Mouse (Mus musculus) brain, adult 2 months (tissue): ENCODE data around the gene Adgrl3.
"Not testable (repeated sequence)": the region's sequence is repeated elsewhere in the genome, so short reads cannot be mapped to it uniquely, and the experiment has no call there.

Source experiments
- DNase-seq: peaks from one replicate; pipeline ENCODE4 v3.0.0; 2011; ENCODE audit warnings: low read depth, low spot score

Gene Adgrl3

DNA sequence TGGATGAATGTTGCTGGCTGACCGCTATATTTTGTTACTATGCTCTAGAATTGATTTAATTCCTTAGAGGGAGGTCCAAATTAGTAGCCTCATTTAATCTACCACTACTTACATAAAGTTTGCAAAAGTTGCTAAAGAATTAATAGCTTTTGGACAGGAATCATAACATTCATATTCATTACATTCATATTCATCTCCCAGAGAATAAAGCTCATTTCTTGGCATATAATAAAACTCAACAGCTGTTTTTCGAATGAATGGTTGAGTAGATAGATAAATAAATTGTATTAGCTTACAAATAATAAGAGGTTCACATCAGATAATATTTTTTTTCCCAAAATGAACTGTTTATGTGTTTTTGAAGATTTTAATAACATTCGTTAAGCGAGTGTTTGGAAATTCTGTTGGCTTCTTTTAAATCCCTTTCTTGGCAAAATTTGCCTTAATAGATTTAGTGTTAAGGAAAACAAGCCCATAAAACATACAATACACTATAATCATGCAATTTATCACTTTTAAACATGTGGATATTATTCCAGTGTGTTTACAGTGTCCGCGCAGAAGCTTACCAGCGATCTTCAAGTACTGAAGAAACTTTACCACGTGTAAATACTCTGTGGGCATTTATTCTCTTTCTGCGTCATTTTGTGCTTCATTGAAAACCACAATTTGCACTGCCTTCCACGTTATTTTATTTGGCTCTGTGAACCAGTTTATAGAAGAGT lies 350.4 kb downstream of the Adgrl3 start:
- no peak for DNase-seq

DNA sequence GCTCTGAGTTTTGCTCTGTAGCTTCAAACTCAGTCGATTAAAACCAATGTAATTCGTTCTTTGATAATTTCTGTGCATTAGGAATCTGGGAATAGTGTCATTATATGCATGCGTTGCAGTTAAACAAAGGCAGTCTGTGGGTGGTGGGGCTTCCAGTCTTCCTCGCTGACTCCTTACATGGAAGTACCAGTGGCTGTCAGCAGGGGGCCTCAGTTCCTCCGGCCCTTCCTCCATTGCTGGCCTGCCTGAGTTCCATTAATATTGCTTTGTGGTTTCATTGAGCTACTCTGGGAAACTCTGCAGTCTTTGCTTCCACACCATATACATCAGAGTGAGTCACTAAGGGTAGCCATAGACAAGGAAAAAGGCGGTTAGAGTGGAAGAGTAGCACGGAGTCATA lies 356.1 kb downstream of the Adgrl3 start:
- no peak for DNase-seq

DNA sequence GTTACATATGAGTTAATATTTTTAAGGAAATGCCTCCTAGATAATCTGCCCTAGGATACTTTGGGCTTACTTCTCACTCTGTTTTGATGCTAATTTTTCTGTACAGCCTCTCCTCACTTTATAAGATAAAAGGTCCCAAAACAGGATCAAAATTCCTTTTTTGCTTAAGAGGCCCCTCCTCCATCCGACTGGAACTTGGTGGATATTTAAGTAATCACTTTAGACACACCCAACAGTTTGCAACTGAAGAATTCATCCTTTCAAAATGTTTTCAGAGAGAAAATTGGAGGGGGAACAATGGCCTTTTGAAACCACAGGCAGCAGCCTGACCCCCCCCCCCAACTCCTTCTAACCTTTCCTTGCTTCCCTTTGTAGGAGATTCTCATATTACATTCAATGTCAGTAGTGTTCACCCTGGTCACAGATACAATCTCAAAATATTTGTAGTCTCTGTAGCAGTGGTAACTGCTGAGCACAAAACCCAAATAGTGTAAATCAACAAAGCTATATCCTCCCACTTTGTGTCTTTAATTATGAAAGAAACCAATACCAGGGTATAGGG lies 385.7 kb downstream of the Adgrl3 start:
- no peak for DNase-seq

DNA sequence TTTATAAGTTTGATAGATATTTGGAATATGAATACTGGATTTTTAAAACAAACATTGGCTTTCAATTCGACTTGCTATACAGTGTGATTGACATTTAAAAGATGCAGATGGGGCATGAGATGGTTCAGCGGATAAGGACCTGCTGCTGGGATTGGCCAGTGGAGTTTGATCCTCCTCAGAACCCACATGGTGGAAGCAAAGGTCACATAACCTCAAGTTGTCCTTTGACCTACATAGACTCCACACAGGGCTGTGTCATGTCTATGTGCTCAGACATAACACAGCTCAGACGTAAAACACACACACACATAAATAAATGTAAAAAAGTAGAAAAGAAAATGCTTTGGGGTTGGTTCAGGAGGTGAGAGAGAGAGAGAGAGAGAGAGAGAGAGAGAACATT lies 397.4 kb downstream of the Adgrl3 start:
- no peak for DNase-seq

DNA sequence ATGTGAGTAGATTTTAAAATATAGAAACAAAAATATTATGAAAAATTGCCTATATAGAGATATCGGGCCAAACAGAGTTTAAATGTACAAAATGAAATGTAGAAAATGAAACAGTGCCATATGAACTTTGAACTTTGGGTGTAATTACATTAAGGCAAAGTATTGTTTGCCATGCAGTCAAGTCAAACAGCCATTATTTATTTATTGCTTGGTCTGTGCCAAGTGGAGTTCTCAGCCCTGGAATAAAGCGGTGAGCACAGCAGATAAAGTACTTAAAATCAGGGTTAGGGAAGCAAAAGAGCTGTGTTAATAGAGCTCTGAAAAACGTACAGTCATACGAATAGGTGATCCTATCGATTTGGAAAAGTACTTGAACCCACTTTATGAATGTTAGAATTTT lies 407.5 kb downstream of the Adgrl3 start:
- DNase-seq = no peak

DNA sequence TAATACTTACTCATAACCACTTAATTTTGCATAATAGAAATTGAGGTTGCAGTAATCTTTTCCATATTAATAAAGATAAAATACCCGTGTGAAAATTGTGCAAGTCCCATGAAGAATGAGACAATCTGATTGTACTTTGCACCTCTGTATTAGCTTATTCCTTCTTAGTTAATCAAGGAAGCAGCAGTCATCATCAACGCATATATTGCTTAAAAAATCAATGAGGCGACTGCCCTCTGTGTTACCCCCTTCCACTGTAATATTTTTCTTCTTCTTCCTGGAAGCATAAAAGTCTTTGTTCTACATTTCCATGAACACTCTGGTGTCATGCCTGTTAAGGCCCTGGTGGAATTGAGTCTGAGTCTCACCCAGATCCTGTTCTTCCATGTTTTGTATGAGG lies 416.4 kb downstream of the Adgrl3 start:
- no peak for DNase-seq

DNA sequence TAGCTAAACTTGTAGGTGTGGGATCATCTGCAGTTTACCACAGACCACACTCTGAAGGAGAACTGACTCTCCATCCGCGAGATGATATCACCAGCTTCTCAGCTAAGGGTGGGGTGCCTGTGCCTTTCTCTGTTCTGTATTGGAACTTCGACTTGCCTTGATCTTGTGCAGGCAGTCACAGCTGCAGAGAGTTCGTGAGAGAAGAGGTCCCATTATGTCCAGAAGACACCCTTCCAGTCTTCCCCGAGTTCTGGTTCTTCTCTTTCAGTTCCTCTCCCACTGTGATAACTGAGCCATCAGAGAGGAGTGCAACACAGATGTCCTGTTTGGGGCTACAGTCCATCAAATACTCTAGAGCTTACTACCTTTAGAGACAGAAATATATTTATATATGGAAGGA lies 422.2 kb downstream of the Adgrl3 start:
- no peak for DNase-seq

DNA sequence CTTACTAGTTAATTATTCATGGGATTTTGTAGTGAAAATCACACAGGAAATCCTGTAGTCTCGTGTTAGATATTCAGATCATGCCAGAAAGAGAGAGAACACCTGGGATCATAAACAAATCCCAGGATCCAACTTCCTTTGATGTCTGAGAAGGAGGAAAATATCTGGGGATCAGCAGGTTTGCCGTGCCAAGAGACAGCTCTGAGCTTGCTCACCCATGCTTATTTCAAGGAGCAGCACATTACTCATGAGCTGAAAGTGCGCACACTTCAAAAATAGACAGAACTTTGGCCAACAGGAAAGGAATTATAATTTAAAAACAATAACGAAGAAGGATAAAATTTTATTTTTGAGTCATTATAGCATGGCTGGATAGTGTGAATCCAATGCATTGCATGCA lies 446.0 kb downstream of the Adgrl3 start:
- DNase-seq = peak; percentile 80

DNA sequence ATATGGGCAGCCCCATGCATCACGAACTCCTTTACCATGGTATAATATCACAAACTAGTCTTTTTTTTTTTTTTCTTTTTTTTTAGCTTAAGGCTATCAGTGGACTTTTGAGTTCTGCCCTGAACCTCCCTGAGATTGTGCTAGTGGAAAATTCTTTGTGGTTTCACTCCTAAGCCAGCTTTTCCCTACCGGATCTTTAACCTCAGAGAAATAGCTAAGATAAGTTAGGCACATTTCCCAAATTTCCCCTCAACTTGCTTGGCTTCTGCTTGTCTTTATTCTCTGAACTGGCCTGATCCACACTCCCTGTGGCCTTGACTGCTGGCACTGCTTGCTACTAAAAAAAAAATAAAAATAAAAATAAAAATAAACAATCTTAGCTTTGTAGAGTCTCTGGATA lies 454.7 kb downstream of the Adgrl3 start:
- DNase-seq = no peak

DNA sequence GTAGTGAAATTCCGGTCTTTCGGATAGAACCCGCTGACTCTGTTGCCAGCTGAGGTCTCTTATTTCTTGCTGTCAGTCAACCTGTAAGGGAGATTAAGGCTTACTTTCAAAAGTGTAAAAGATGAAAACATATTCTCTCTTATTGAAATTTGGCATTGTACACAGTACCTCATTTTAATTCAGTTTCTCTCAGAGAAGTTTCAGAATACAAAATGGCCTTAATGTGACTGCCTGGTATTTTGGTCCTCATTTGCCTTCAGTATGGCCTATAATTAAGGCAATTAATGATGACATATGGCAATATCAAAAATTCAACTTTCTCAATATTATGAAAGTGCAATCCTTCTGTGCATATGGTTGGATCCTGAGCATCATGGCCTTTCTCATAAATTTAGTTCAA lies 455.5 kb downstream of the Adgrl3 start:
- DNase-seq = no peak

DNA sequence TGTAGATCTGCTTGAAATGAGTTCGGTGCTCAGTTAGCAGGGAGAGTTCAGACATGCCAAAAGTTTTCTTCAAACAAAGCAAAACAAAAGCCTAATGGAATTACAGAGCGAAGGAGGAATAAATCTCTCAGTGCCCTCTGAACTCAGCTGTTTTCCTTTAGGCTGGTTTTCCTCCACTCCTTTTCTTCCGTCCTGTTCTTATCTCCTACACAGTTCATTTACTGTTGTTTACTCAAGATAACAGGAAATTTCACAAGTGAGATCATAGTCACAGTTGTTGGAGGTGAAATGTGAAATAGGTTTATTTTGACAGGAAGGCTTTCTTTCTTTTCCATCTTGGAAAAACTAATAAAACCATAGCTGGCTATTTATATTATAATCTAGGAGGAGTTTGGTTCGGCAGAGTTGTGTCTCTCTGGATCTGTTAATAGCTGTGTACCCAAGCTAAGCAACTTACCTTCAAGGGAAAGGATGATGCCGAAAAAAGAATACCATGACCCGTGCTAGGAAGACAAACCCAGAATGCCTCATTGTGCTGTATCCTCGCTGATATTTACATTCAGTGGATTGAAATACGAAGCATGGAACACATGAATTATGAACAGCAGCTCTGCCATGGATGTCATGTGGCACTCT lies 456.2 kb downstream of the Adgrl3 start:
- no peak for DNase-seq

DNA sequence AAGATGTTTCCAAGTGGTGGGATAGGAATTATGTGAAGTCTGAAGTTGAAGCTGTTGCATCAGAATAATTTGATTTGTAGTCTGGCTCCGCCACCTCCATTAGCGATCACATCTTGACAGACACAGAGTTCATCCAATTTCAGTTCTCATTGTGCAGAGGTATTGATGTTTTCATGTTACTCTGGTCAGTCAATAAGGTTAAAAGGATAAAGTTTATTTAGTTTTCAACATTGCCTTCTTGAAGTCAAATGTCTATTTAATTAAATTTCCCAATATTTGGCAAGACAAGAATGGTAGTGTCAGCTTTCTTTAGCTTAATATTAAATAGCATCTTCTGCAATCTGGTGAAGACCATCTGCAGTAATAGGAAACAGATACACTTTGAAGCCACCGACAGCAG lies 461.0 kb downstream of the Adgrl3 start:
- no peak for DNase-seq

DNA sequence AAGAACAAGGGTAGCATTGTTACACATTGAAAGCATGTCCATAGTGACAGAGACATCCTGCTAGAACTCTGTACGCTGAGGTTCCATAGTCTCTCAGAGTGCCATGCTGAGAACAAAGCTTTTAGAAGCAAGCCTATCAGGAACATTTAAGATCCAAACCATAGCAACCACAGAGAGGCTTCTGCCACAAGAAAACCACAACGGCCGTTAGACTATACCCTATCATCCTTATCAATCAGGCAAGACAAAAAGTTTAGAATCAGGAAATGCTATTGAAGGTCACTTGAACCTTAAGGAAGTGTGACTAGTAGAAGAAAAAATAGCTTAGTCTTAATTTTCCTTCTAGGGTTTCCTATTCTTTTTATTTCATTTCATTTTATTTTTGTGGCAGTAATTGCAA lies 464.0 kb downstream of the Adgrl3 start:
- no peak for DNase-seq

DNA sequence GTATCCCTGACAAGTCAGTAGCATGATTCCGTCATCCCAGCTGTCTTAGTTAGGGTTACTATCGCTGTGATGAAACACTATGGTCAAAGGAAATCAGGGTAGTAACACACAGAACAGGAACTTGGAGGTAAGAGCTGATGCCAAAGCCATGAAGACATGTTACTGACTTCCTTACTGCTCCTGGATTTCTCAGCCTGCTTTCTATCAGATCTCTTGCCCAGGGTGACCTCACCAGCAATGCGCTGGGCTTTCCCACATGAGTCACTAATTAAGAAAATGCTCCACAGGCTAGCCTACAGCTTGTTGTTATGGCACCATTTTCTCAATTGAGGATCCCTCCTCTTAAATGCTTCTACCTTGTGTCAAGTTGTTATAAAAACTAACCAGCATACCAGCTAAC lies 481.1 kb downstream of the Adgrl3 start:
- no peak for DNase-seq

DNA sequence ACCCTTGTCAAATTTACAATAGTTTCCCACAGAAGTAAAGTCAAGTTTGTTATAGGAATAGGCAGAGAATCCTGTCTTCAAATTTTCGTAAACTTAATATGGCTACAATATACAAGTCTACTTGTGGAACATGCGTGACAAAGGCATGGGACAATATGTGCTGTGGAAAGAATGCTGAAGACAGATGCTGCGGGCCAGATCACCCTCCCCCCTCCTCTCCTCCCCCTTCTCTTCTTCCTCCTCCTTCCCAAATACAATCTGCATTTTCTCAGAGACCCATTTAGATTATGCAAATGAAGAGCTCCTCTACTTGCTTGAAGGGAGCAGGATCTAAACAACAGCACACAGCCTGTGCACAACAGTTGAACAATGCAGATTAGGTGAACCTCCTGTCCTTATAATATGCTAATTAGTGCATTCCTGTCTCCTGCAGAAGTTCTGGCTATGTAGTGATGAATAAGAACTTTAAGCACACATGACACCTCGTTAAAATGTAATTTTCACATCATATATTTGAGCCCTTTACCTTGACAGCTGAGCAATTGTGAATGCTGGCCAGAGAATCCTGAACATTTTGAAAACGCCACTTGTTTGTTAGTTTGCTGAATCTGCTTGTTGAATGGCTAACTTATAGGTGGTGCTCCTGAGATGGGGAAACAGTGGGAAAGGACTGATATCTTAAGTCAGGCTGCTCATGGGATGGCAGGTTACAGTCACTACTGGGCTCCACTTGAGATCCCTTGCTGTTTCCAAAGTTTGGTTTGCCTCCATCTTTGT lies 499.0 kb downstream of the Adgrl3 start:
- no peak for DNase-seq

DNA sequence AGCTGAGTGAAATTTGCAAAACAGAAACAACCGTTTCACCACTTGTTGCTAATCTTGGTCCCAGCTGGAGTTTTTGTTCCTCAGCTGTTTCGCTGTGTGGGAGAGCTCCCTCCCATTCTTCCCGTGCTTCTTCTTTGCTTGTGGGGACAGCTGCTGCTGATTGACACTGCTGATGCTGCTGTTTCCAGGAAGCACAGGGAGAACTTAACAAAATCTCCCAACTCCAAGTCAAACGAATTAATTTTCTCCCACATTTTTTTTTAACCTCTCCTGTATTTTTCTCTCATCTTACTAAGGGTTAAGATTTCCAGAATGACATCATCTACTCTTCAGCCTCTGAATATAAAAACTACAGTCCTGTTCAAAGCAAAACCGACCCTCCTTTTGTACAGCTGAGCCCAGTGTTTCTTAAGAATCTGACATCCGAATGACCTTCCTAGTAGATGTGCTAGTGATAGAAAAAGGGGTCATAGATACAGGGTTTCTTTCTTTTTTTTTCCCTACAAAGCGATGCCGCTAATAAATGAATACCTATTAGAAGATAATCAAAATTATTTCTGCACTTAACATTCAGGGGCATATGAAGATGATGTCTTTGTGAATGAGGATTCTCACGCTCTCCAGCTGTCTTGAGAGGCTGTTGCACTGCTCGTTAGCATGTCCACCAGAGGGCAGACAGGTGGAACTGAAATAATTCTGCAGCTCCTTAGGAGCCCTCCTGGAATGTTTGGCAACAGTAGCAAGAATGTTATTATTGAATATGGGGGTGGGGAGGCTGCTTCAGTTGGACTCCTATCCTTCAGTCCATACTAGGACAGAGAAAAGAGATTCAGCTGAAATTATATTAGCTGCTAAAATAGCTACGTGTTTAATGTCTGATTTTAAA lies 499.8 kb downstream of the Adgrl3 start:
- DNase-seq = peak; percentile 80

DNA sequence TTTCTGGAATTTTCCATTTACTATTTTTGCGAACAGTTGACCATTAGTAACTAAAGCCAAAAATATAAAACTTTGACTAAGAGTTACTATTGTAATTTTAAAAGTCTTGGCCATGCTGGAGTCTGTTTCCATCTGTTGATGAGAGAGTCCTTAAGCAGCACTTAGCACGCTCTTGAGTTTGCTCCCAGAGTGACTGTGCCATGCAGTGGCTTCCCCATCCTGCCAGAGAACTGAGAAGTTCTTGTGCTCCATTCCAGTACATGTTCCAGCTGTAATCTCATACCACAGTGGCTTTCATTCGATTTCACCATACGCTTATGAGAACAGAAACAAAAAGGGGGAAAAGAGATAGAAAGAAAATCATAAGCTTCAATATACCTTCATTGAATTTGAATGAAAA lies 502.8 kb downstream of the Adgrl3 start:
- peak; percentile 21 for DNase-seq

DNA sequence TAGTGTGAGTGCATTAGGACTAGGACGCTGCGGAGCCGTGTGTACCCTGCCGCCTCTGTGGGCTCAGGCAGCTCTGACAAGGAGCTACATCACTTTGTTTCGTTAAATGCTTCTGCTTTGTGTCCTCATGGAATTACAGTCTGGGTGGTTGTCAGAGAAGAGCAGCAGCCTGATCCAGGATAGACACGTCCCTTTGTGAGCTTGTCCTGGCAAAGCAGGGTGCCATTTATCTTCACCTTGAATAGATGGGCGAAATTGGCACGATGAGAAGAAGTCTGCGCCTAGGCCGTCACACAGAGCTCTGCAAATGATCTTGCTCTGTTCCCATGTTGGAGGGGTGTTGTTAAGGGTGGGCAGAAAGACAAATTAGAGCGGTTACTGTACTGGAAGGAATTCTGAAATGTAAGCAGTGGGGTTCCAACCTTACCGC lies 504.6 kb downstream of the Adgrl3 start:
- DNase-seq = peak; percentile 20

DNA sequence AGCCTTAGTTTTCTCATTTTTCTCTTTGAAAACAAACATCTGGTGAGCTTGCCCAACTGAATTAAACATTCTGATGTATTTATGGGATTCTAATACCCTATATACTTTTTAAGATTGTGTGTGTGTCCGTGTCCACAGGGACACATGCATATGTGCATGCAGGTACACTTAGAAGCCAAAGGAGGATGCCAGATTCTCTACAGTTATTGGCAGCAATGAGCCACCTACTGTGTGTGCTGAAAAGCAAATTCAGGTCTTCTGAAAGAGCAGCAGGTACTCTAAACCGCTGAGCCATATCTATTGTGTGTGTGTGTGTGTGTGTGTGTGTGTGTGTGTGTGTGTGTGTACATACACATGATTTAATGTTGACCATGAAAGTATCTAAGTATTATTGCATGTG lies 505.4 kb downstream of the Adgrl3 start:
- no peak for DNase-seq

DNA sequence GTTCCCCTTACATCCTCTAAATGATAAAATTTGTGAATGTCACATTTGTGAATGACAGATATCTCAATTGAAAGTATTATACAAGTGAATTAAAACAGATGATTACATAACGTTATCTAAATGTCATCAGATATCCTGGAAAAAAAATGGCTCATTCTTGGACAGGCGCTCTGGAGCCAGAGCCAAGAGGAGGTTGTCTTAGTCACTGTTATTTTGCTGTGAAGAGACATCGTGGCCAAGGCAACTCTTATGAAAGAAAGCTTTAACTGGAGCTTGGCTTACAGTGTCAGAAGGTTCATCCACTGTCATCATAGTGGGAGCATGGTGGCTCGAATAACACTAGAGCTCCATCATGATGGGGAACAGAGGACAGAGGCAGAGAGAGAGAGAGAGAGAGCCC lies 511.7 kb downstream of the Adgrl3 start:
- DNase-seq = peak; percentile 32

DNA sequence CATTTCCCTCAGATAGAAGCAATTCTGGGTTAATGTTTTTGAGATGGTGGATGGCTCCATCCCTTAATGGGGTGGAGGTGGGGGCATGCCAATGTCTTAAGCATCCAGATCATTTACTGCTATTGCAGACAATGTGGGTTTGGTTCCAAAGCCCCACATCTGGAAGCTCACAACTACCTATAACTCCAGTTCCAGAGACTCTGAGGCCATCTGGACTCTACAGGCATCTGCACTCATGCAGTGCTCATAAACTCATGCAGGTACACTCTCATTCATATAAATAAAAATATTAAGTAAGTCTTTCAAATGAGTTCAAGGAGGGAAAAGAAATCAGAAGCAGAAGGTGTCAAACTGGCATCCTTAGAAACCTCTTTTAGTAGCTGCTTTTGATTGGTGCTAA lies 530.3 kb downstream of the Adgrl3 start:
- no peak for DNase-seq

DNA sequence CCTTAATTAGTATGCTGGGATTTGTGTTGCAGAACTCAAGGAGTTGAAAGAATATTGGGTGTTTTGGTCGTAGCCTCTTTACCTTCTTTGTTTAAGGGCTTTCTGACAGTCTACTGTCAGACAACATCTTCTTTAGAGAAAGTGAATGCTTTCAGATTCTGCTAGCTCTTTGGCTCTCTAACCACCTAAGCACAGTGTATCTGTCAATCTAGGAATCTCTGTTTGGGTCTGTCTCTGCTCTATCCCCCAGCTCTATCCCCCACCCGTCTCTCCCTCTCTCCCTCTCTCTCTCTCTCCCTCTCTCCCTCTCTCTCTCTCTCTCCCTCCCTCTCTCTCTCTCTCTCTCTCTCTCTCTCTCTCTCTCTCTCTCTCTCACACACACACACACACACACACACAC lies 535.2 kb downstream of the Adgrl3 start:
- not testable (repeated sequence) for DNase-seq
